Mouse (Mus musculus) forebrain, embryonic 11.5 days (tissue): Measurements from ENCODE around the gene Fmc1. TPM values are rescaled to one million over a fixed set of nuclear protein-coding genes. Genes with fewer than 3 reads are reported as not detected.
"Not testable (repeated sequence)": the region's sequence is repeated elsewhere in the genome, so short reads cannot be mapped to it uniquely, and the experiment has no call there.

ENCODE experiments used
- ATAC-seq: fragments of 200-750 bp; cut with Nextera tagmentation; replicated peaks from 2 replicates; pipeline ENCODE4 v1.8.0; 2017; ENCODE audit warnings: moderate TSS enrichment; ENCODE audit not compliant: low FRiP score
- DNase-seq: peaks from one replicate; pipeline ENCODE4 v3.0.0-alpha.2; 2017; ENCODE audit warnings: low spot score
- H3K27ac ChIP-seq: fragments of 300-500 bp; sonication (generic); 2 replicates; pipeline ENCODE4 v1.5.1; 2014; ENCODE audit warnings: low read depth, low read length
- H3K27me3 ChIP-seq: fragments of 300-500 bp; sonication (generic); 2 replicates; pipeline ENCODE4 v1.6.1; 2014; ENCODE audit warnings: mild to moderate bottlenecking, low read length, mixed read lengths; ENCODE audit not compliant: control insufficient read depth, insufficient read depth
- H3K36me3 ChIP-seq: fragments of 300-500 bp; sonication (generic); 2 replicates; pipeline ENCODE4 v1.6.1; 2014; ENCODE audit warnings: mild to moderate bottlenecking, low read length, moderate library complexity, mixed read lengths; ENCODE audit not compliant: control insufficient read depth, insufficient read depth
- H3K4me1 ChIP-seq: fragments of 300-500 bp; sonication (generic); replicated peaks from 2 replicates; pipeline ENCODE4 v1.6.1; 2014; ENCODE audit warnings: low read length, mixed read lengths; ENCODE audit not compliant: control insufficient read depth, insufficient read depth
- H3K4me2 ChIP-seq: fragments of 300-500 bp; sonication (generic); 2 replicates; pipeline ENCODE4 v1.6.1; 2014; ENCODE audit warnings: low read depth, mild to moderate bottlenecking, low read length, moderate library complexity, mixed read lengths; ENCODE audit not compliant: severe bottlenecking
- H3K4me3 ChIP-seq: fragments of 300-500 bp; sonication (generic); 2 replicates; pipeline ENCODE4 v1.5.1; 2014; ENCODE audit warnings: low read depth, low read length
- H3K9ac ChIP-seq: fragments of 300-500 bp; sonication (generic); 2 replicates; pipeline ENCODE4 v1.6.1; 2014; ENCODE audit warnings: low read length
- H3K9me3 ChIP-seq: fragments of 300-500 bp; sonication (generic); 2 replicates; pipeline ENCODE4 v1.6.1; 2016; ENCODE audit warnings: low read length, mixed read lengths; ENCODE audit not compliant: control insufficient read depth
- WGBS: fragments of 180-500 bp; shearing (Covaris S2); extraction: QIAGEN DNeasy Blood & Tissue Kit; methylation state at CpG from one replicate; pipeline ENCODE4 v1.1.7; 2014; 5-methylcytosine and 5-hydroxymethylcytosine counted together
- polyA plus RNA-seq: library from polyadenylated mRNA; unstranded; fragments of >200 nt; fragmentation: Nextera tagmentation; extraction: Ambion mirVana; gene quantifications from 2 replicates; pipeline ENCODE4 v1.2.1, GENCODE M21; 2014

Gene Fmc1
- polyA plus RNA-seq, 1 experiment from 2014 or later, result 107 TPM

- H3K4me2 ChIP-seq, result peak overlapping the region; percentile 79
- 7% methylated on average over 25 of the region's 25 CpGs for WGBS
- peak overlapping the region; percentile 84 for H3K4me3 ChIP-seq
- H3K27ac ChIP-seq, result peak overlapping the region; percentile 93
- no peaks in the 10 kb centered on the region for H3K9me3 ChIP-seq
- H3K4me1 ChIP-seq, result no peaks in the 10 kb centered on the region
- peak; percentile 71 for DNase-seq
- H3K36me3 ChIP-seq, result no peaks in the 10 kb centered on the region
- no peaks in the 10 kb centered on the region for H3K27me3 ChIP-seq
- ATAC-seq, result peak; percentile 45
- H3K9ac ChIP-seq, result peak overlapping the region; percentile 76
Observed at GRCm38 (mm10) chr6:38532500-38533420, 542 bp upstream of the Fmc1 start.

DNA sequence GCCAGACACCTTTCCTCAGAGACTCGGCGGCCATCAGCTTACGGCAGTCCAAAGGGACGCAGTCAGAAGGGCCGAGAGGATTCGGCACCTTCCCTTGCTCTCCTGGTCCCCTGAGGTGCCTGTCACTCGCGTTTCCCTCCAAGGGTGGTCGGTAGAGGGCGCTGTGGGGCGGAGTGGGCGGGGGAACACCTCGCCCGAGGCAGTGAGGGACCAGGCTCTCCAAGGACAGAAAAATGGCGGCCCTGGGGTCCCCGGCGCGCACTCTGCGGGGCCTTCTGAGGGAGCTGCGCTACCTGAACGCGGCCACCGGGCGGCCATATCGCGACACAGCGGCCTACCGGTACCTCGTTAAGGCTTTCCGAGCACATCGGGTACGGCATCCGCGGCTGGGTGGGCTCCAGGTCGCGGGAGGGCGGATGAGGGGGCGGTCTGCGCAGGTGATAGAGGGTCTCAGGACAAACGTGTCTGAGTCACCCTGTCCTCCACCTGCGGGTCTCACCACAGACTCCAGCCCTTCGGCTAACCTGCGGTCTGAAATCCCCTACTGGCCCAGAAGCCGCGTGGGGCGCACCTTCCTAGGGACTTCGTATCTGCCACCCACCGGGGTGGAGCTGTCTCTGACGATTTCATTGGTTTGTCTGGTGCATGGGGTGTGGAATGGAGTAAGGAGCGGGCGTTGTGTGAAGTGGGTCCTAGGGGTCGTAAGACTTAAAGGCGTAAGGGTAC, 1.5 kb downstream of the Fmc1 start:
- DNase-seq (peak; percentile 100), ATAC-seq (peak; percentile 74)
- H3K27ac ChIP-seq, result peak overlapping the region; percentile 92
- no peaks in the 10 kb centered on the region for H3K36me3 ChIP-seq
- H3K27me3 ChIP-seq, result no peaks in the 10 kb centered on the region
- peak overlapping the region; percentile 57 for H3K4me2 ChIP-seq
- peak overlapping the region; percentile 96 for H3K9ac ChIP-seq
- under 1% methylated on average over 53 of the region's 53 CpGs for WGBS
- no peaks in the 10 kb centered on the region for H3K9me3 ChIP-seq
- H3K4me1 ChIP-seq, result no peaks in the 10 kb centered on the region
- H3K4me3 ChIP-seq, result peak overlapping the region; percentile 84

- no peak for ATAC-seq
- H3K36me3 ChIP-seq, result no peaks in the 10 kb centered on the region
- peak overlapping the region; percentile 57 for H3K4me2 ChIP-seq
- no peaks in the 10 kb centered on the region for H3K4me1 ChIP-seq
- no peak for DNase-seq
- peak overlapping the region; percentile 96 for H3K9ac ChIP-seq
- H3K27me3 ChIP-seq, result no peaks in the 10 kb centered on the region
- peak overlapping the region; percentile 84 for H3K4me3 ChIP-seq
- WGBS, result 6% methylated on average over 9 of the region's 9 CpGs
- H3K9me3 ChIP-seq, result no peaks in the 10 kb centered on the region
- H3K27ac ChIP-seq, result peak overlapping the region; percentile 92
Observed at GRCm38 (mm10) chr6:38535366-38535690, 2.0 kb downstream of the Fmc1 start.

GRCm38 (mm10) chr6:38535788-38536187, 2.5 kb downstream of the Fmc1 start:
- peak overlapping the region; percentile 84; the same call in 1 of the 2 replicates for H3K4me3 ChIP-seq
- H3K27ac ChIP-seq, result no peak overlapping the region
- DNase-seq, result no peak
- H3K27me3 ChIP-seq, result no peaks in the 10 kb centered on the region
- no peaks in the 10 kb centered on the region for H3K4me1 ChIP-seq
- no peaks in the 10 kb centered on the region for H3K9me3 ChIP-seq
- no peak for ATAC-seq
- H3K9ac ChIP-seq, result no peak overlapping the region; the same call in 1 of the 2 replicates
- H3K36me3 ChIP-seq, result no peaks in the 10 kb centered on the region
- WGBS, result 83% methylated on average over 1 of the region's 1 CpGs
- H3K4me2 ChIP-seq, result peak overlapping the region; percentile 57; the same call in 1 of the 2 replicates

DNA sequence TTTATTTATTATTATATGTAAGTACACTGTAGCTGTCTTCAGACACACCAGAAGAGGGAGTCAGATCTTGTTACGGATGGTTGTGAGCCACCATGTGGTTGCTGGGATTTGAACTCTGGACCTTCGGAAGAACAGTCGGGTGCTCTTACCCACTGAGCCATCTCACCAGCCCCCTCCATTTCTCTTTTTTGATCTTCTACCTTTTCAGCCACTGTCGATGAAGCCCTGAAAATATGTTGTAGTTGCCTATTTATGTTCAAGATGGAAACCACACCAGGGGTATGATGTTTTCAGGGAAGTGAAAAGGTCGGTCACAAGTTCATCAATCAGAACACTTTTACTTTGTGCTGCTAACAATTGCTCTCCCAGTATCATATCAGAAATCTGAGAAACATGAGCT, 10.8 kb downstream of the Fmc1 start:
- not testable (repeated sequence) for DNase-seq
- 93% methylated on average over 4 of the region's 5 CpGs for WGBS

GRCm38 (mm10) chr6:38547005-38547404, 13.7 kb downstream of the Fmc1 start:
- H3K9ac ChIP-seq, H3K4me1 ChIP-seq, H3K27ac ChIP-seq, DNase-seq, ATAC-seq, H3K4me2 ChIP-seq, H3K9me3 ChIP-seq, H3K4me3 ChIP-seq, H3K36me3 ChIP-seq, H3K27me3 ChIP-seq: not testable (repeated sequence)
- WGBS, result 87% methylated on average over 2 of the region's 2 CpGs

More for the DNA sequence above, 10.8 kb downstream of the Fmc1 start:
- ATAC-seq, H3K27ac ChIP-seq, H3K4me2 ChIP-seq, H3K4me3 ChIP-seq, H3K36me3 ChIP-seq, H3K9me3 ChIP-seq, H3K27me3 ChIP-seq, H3K4me1 ChIP-seq, H3K9ac ChIP-seq: not testable (repeated sequence)

DNA sequence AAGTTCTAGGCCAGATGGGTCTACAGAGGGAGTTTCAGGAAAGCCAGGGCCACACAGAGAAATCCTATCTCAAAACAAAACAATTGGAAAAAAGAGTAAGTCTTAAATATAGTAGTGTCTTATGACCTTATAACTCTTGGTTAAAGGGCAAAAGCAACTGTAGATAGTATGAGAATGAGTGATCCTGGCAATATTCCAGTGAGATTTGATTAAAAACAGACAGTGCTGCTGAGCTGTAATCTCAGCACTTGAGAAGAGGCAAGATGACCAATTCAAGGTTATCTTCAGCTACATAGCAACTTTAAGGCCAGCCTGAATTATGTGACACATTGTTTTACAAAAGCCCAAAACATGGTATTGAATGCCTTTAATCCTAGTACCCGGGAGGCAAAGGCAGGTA, 14.4 kb downstream of the Fmc1 start:
- H3K9me3 ChIP-seq, result no peaks in the 10 kb centered on the region
- ATAC-seq (no peak), DNase-seq (no peak)
- WGBS, result 89% methylated on average over 1 of the region's 1 CpGs
- H3K36me3 ChIP-seq, result no peaks in the 10 kb centered on the region
- H3K9ac ChIP-seq, result no peak overlapping the region
- H3K4me2 ChIP-seq, result no peak overlapping the region
- no peaks in the 10 kb centered on the region for H3K4me1 ChIP-seq
- no peaks in the 10 kb centered on the region for H3K27me3 ChIP-seq
- H3K4me3 ChIP-seq, result no peak overlapping the region
- no peak overlapping the region for H3K27ac ChIP-seq

DNA sequence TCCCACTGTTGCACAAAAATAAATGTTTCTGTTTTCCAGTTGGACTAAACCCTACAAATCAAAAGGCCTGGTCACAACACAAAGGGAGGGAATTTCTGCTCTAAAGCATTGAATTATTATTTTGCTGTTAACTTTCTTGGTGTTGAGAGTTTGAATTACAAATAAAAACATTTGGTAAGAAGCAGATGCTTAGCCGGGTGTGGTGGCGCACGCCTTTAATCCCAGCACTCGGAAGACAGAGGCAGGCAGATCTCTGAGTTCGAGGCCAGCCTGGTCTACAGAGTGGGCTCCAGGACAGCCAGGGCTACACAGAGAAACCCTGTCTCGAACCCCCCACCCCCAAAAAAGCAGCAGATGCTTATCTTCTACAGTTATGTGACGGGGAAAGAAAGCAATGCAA, 15.3 kb downstream of the Fmc1 start:
- H3K9ac ChIP-seq, H3K9me3 ChIP-seq, H3K27me3 ChIP-seq, H3K27ac ChIP-seq, H3K4me1 ChIP-seq, H3K4me3 ChIP-seq, DNase-seq, H3K36me3 ChIP-seq, ATAC-seq, H3K4me2 ChIP-seq: not testable (repeated sequence)
- WGBS, result 92% methylated on average over 7 of the region's 7 CpGs
